Comparison of ENCODE assay signal across 8 mouse cellular contexts in genomic region chr4:140004932-140005331, GRCm38 (mm10). TPM values are rescaled to one million over a fixed set of nuclear protein-coding genes. Genes with fewer than 3 reads are reported as not detected.
DNase-seq lines count a peak whose midpoint lies in the region; ATAC-seq and TF ChIP-seq lines count a peak whose summit lies in the region.
"Had no signal": no experiment of that assay in that cellular context is flagged by ENCODE, and none has a peak within 500 bp of the region (broad histone marks: within the 10 kb centered on the region; RNA-seq: fewer than 3 reads in every experiment).

No protein-coding gene starts in this region.

- TF ChIP-seq CTCF in stomach, postnatal 0 days (IDR thresholded peaks at IDR 0.05; ENCODE audit: low read depth): no peak

- ATAC-seq in forebrain, embryonic 14.5 days: no peak
- ATAC-seq in limb, embryonic 13.5 days (ENCODE audit: low FRiP score, low read depth): no peak
- ATAC-seq in stomach, postnatal 0 days (ENCODE audit: low FRiP score, low TSS enrichment): peak; percentile 22; the same call in 1 of the 2 replicates
- ATAC-seq in liver, embryonic 11.5 days (replicated peaks; ENCODE audit: low FRiP score): no peak

- no peak overlapping the region for H3K9ac ChIP-seq in forebrain, embryonic 14.5 days (ENCODE audit: low read length)
- no peak overlapping the region for H3K9ac ChIP-seq in limb, embryonic 13.5 days
- H3K9ac ChIP-seq in stomach, postnatal 0 days (ENCODE audit: low read length): no peak overlapping the region; the same call in 1 of the 2 replicates
- H3K9ac ChIP-seq in liver, embryonic 11.5 days (ENCODE audit: low read depth, low read length): no peak overlapping the region

- no peaks in the 10 kb centered on the region for H3K9me3 ChIP-seq in forebrain, embryonic 14.5 days (replicated peaks; ENCODE audit: control insufficient read depth, low read length)
- no peaks in the 10 kb centered on the region for H3K9me3 ChIP-seq in limb, embryonic 13.5 days
- H3K9me3 ChIP-seq in stomach, postnatal 0 days (ENCODE audit: control insufficient read depth, low read length): no peaks in the 10 kb centered on the region
- no peaks in the 10 kb centered on the region for H3K9me3 ChIP-seq in liver, embryonic 11.5 days (ENCODE audit: control insufficient read depth, low read length)

- H3K27me3 ChIP-seq in forebrain, embryonic 14.5 days (replicated peaks; ENCODE audit: control insufficient read depth, insufficient read depth, low read length): 0 out of 2 replicates have a peak, but pooled peaks cover 3% of the 10 kb centered on the region
- peaks cover 89% of the 10 kb centered on the region for H3K27me3 ChIP-seq in limb, embryonic 13.5 days
- H3K27me3 ChIP-seq in stomach, postnatal 0 days (ENCODE audit: control insufficient read depth, insufficient read depth, low read length): no peaks in the 10 kb centered on the region
- peaks cover 48% of the 10 kb centered on the region for H3K27me3 ChIP-seq in liver, embryonic 11.5 days (replicated peaks; ENCODE audit: control insufficient read depth, insufficient read depth, low read length)

- no peak overlapping the region for H3K27ac ChIP-seq in forebrain, embryonic 14.5 days (ENCODE audit: low read depth, low read length)
- H3K27ac ChIP-seq in limb, embryonic 13.5 days: no peak overlapping the region
- no peak overlapping the region for H3K27ac ChIP-seq in stomach, postnatal 0 days (replicated peaks)
- H3K27ac ChIP-seq in liver, embryonic 11.5 days (ENCODE audit: low read depth, low read length): no peak overlapping the region

- peak overlapping the region; percentile 33 for H3K4me2 ChIP-seq in forebrain, embryonic 14.5 days (ENCODE audit: low read length)
- peak overlapping the region; percentile 49 for H3K4me2 ChIP-seq in limb, embryonic 13.5 days (replicated peaks)
- peak overlapping the region; percentile 40 for H3K4me2 ChIP-seq in stomach, postnatal 0 days (replicated peaks; ENCODE audit: low read depth)
- H3K4me2 ChIP-seq in liver, embryonic 11.5 days: no peak overlapping the region; the same call in 1 of the 2 replicates

- no peaks in the 10 kb centered on the region for H3K36me3 ChIP-seq in forebrain, embryonic 14.5 days (ENCODE audit: control insufficient read depth, insufficient read depth, low read length)
- no peaks in the 10 kb centered on the region for H3K36me3 ChIP-seq in limb, embryonic 13.5 days
- no peaks in the 10 kb centered on the region for H3K36me3 ChIP-seq in stomach, postnatal 0 days (ENCODE audit: control insufficient read depth, insufficient read depth, low read length)
- H3K36me3 ChIP-seq in liver, embryonic 11.5 days (ENCODE audit: control insufficient read depth, insufficient read depth, low read length): no peaks in the 10 kb centered on the region

- no peak overlapping the region for H3K4me3 ChIP-seq in forebrain, embryonic 14.5 days (ENCODE audit: low read depth, low read length)
- 0 out of 2 replicates have a peak overlapping the region, but pooled peaks have one; percentile 13 for H3K4me3 ChIP-seq in limb, embryonic 13.5 days
- no peak overlapping the region for H3K4me3 ChIP-seq in stomach, postnatal 0 days (ENCODE audit: low read depth, low read length)
- H3K4me3 ChIP-seq in liver, embryonic 11.5 days (ENCODE audit: low read depth, low read length): no peak overlapping the region

- TF ChIP-seq EP300 in stomach, postnatal 0 days (optimal IDR thresholded peaks at IDR 0.05): no peak

- peaks cover 9% of the 10 kb centered on the region for H3K4me1 ChIP-seq in forebrain, embryonic 14.5 days (ENCODE audit: control insufficient read depth, insufficient read depth, low read length)
- H3K4me1 ChIP-seq in limb, embryonic 13.5 days: no peaks in the 10 kb centered on the region
- 0 out of 2 replicates have a peak, but pooled peaks cover 3% of the 10 kb centered on the region for H3K4me1 ChIP-seq in stomach, postnatal 0 days (replicated peaks; ENCODE audit: control insufficient read depth, insufficient read depth)
- H3K4me1 ChIP-seq in liver, embryonic 11.5 days (replicated peaks; ENCODE audit: control insufficient read depth, insufficient read depth, low read length): no peaks in the 10 kb centered on the region

- WGBS in forebrain, embryonic 14.5 days: 21% methylated on average over 5 of the region's 5 CpGs
- WGBS in limb, embryonic 13.5 days: 17% methylated on average over 5 of the region's 5 CpGs
- WGBS in stomach, postnatal 0 days: 6% methylated on average over 5 of the region's 5 CpGs
- 9% methylated on average over 5 of the region's 5 CpGs for WGBS in liver, embryonic 11.5 days

- peak; percentile 20 to 36 for DNase-seq in urinary bladder, adult 18-20 months (ENCODE audit: low spot score in 2 of 2)
- no peak for DNase-seq in urinary bladder, adult 2 months (ENCODE audit: low spot score)
- no peak for DNase-seq in forebrain, embryonic 14.5 days (ENCODE audit: low spot score)
- peak; percentile 37 for DNase-seq in stomach, postnatal 0 days (ENCODE audit: low spot score)
- no peak for DNase-seq in liver, embryonic 11.5 days (ENCODE audit: low spot score)
- DNase-seq in adrenal gland, adult 18-20 months (ENCODE audit: low spot score in 2 of 2): no peak
- DNase-seq: thymus, postnatal 36 days had no signal

RNA-seq across cellular contexts. Expression of gene Klhdc7a, which starts 37.1 kb away (rescaled TPM):
- polyA plus RNA-seq in urinary bladder, adult 2 months (2012; rRNA removed): 20.1 and 22.3 TPM in 2 replicates
- polyA plus RNA-seq in forebrain, embryonic 14.5 days (2014; fragmentation: Nextera tagmentation; extraction: Ambion mirVana): 0.22 and 0.40 TPM in 2 replicates
- 0.04 TPM in 1 of 2 replicates, not detected in the other for polyA plus RNA-seq in limb, embryonic 13.5 days (2015; fragmentation: Nextera tagmentation; extraction: Ambion mirVana)
- 1.6 and 1.7 TPM in 2 replicates for polyA plus RNA-seq in stomach, postnatal 0 days (2015; fragmentation: Nextera tagmentation; extraction: Ambion mirVana)
- 0.03 TPM in 1 of 2 replicates, not detected in the other for polyA plus RNA-seq in liver, embryonic 11.5 days (2014; fragmentation: Nextera tagmentation; extraction: Ambion mirVana)
- 10 to 100 TPM in 1 of 2 experiments, 1 to 10 TPM in 1; 7.7 to 27.3 TPM for total RNA-seq in adrenal gland, adult 18-20 months (2021)

Comparison
In these comparisons a context has a peak if more than half of its experiments do, and no peak if none do; other contexts are left out.
1. DNase-seq: peak in urinary bladder, adult 18-20 months (2 of 2) and stomach, postnatal 0 days (single experiment); none in urinary bladder, adult 2 months (single experiment), forebrain, embryonic 14.5 days (single experiment), liver, embryonic 11.5 days (single experiment) and adrenal gland, adult 18-20 months (0 of 2).